Mouse (Mus musculus): ENCODE results near the gene Pofut1. TPM values are rescaled to one million over a fixed set of nuclear protein-coding genes. Genes with fewer than 3 reads are reported as not detected.

Pofut1 gene
- 6.1 TPM for polyA plus RNA-seq (2017; shearing (Covaris generic))

GRCm38 (mm10) chr2:153241250-153242014, at the start of gene Pofut1, which contains the start of gene Plagl2:
Pofut1 (plus strand) TSS chr2:153241533.
Plagl2 (minus strand) TSS chr2:153241426.

GRCm38 (mm10) chr2:153224946-153225594, 16.3 kb upstream of the Pofut1 start, which contains the start of gene Tspyl3:
Tspyl3 (minus strand) TSS chr2:153225441.

DNA sequence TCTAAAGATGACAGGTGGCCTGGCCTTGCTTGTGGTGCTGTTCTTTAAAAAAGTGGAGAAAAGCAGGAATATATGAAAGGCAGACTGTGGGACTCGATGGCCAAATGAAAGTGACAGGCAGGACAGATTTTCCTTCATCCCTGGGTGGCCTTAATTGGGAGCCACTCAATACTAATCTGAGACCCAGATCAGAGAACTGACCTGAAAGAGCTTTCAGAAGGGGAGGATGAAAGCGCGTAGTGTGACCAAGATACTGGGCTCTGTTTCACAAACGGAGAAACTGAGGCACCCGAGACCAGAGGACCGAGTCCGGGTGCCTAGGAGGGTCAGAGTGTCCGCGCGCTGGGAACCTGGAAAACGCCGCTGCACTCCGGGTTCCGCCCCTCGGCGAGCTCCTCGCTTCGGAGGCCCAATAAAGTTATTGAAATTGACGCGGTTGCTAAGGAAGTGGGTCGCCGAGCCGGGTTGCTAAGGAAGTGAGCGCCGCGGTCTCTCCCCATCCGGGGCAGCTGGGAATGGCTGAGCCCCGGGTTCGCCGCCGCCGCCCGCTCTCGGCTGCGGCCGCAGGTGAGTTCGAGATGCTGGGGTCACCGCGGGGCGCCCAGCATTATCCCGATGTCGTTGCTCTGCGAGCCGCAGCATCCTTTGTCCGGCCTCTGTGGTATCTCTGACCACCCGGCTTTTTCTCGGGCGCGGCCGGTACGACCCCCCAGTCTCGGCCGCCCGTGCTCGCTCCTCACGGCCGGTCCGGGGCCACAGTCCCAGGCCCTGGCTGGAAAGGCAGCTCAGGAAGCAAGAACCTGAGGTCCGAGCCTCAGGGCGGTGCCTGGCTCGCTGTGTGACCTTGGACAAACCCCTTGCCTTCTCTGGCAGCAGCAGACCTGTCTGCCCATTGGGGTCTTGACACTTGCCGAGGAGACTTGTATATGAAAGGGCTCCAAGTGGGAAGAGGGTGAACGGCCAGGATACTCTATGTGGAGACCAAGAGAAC, 49.9 kb downstream of the Pofut1 start, which contains the start of gene Kif3b:
Gene Kif3b (plus strand): TSS at position 476 of the 991 bp plus-strand sequence.

Other genes starting within 250 kb of the Pofut1 start
- 79.2 TPM for gene Pdrg1, start 226.1 kb upstream of the Pofut1 start, polyA plus RNA-seq (2017; shearing (Covaris generic))
- not detected for gene Xkr7, start 209.7 kb upstream of the Pofut1 start, polyA plus RNA-seq (2017; shearing (Covaris generic))
- not detected for gene Ccm2l, start 175.6 kb upstream of the Pofut1 start, polyA plus RNA-seq (2017; shearing (Covaris generic))
- not detected for gene Hck, start 133.1 kb upstream of the Pofut1 start, polyA plus RNA-seq (2017; shearing (Covaris generic))
- gene Tm9sf4, start 80.2 kb upstream of the Pofut1 start, polyA plus RNA-seq (2017; shearing (Covaris generic)), result 47.9 TPM
- 5.7 TPM for gene Tspyl3, start 16.1 kb upstream of the Pofut1 start, polyA plus RNA-seq (2017; shearing (Covaris generic))
- gene Plagl2, start 107 bp upstream of the Pofut1 start, polyA plus RNA-seq (2017; shearing (Covaris generic)), result 12.5 TPM
- 7.1 TPM for gene Kif3b, start 49.9 kb downstream of the Pofut1 start, polyA plus RNA-seq (2017; shearing (Covaris generic))
- gene Asxl1, start 104.3 kb downstream of the Pofut1 start, polyA plus RNA-seq (2017; shearing (Covaris generic)), result 38.9 TPM